Mouse (Mus musculus): ENCODE data around the gene Clic1. TPM values are rescaled to one million over a fixed set of nuclear protein-coding genes. Genes with fewer than 3 reads are reported as not detected.
"Not testable (repeated sequence)": the region's sequence is repeated elsewhere in the genome, so short reads cannot be mapped to it uniquely, and the experiment has no call there.

Clic1 gene
- polyA plus RNA-seq, 1 experiment = 509 TPM

DNA sequence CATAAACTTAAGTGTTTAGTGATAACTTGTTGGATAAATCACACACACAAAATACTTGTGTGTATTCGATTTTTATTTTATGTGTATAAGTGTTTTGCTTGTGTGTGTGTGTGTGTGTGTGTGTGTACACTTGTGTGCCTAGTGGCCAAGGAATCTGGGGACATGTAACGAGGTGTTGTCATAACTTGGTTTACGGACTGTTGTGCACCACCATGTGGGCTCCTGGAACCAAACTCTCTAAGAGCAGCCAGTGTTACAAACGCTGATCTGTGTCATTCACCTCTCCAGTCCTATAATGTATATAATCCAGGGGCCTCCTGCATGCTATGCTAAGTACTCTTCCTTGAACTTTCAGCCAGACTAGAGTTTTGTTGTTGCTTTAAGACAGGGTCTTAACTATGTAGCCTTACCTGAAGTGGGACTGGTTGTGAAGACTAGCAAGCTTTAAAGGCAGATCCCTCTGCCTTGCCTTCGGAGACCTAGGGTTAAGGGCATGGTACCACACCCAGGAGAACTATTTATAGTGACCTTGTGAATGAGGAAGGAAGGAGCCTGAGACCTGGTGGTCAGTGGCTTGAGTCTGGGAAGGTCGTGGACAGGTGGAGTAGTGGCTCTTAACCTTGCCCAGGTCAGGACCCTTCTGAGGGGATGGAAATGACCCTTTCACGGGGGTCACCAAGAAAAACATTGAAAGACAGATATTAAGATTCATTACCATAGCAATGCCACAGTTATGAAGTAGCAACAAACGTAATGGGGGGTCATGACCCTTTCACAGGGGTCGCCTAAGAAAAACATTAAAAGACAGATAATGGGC lies 46.5 kb upstream of the Clic1 start:
- TF ChIP-seq USF1 (IDR thresholded peaks at IDR 0.05; ENCODE audit: low read depth) (no peak), CTCF (IDR thresholded peaks at IDR 0.05; ENCODE audit: control insufficient read depth, insufficient read depth, insufficient read length) (no peak), MYOG (IDR thresholded peaks at IDR 0.05; ENCODE audit: control insufficient read depth, extremely low read depth, insufficient read length) (no peak), FOSL1 (IDR thresholded peaks at IDR 0.05; ENCODE audit: insufficient read depth, low read length, poor library complexity, severe bottlenecking) (no peak), MAX (IDR thresholded peaks at IDR 0.05) (no peak), MYOD1 (IDR thresholded peaks at IDR 0.05; ENCODE audit: control insufficient read depth, insufficient read length, low read depth) (no peak), CEBPB (IDR thresholded peaks at IDR 0.05; ENCODE audit: low read depth) (no peak)
- H3K27me3 ChIP-seq (ENCODE audit: control insufficient read depth, insufficient read depth, insufficient read length) = no peaks in the 10 kb centered on the region
- peak overlapping the region; percentile 83 for H3K4me3 ChIP-seq (ENCODE audit: insufficient read depth, poor library complexity, severe bottlenecking)
- H3K79me3 ChIP-seq (ENCODE audit: low read depth) = peaks cover 76% of the 10 kb centered on the region
- peak overlapping the region; percentile 46 for H3ac ChIP-seq (ENCODE audit: control insufficient read depth, insufficient read length, low read depth)
- H3K36me3 ChIP-seq (ENCODE audit: control insufficient read depth, insufficient read depth) = peaks cover 51% of the 10 kb centered on the region
- peaks cover 91% of the 10 kb centered on the region for H3K79me2 ChIP-seq (ENCODE audit: control insufficient read depth, insufficient read depth)

DNA sequence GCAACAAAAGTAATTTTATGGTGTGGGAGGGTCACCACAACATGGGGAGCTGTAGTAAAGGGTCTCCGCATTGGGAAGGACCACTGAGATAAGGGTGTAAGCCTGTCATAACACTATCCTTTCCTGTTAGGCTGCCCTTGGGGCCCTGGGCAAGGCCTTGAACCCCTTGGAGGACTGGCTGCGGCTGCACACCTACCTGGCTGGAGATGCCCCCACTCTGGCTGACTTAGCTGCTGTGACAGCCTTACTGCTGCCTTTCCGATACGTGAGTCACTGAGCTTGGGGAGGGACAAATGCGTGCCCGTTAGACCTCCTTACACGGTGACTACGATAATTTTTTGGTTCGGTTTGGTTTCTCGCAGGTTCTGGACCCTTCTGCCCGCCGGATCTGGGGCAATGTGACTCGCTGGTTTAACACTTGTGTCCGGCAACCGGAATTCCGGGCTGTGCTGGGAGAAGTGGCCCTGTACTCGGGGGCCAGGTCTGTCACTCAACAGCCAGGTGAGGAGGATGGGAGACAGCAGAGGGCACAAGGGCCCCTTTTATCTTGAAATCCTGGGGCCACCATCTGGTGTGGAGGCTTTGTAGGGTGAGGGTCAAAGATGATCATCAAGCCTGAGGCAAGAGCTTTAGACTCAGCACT lies 45.6 kb upstream of the Clic1 start:
- Histone ChIP-seq H3K36me3 (ENCODE audit: control insufficient read depth, insufficient read depth) (peaks cover 51% of the 10 kb centered on the region), H3K79me2 (ENCODE audit: control insufficient read depth, insufficient read depth) (peaks cover 91% of the 10 kb centered on the region), H3K79me3 (ENCODE audit: low read depth) (peaks cover 70% of the 10 kb centered on the region), H3K27me3 (ENCODE audit: control insufficient read depth, insufficient read depth, insufficient read length) (no peaks in the 10 kb centered on the region), H3ac (ENCODE audit: control insufficient read depth, insufficient read length, low read depth) (no peak overlapping the region), H3K4me3 (ENCODE audit: insufficient read depth, poor library complexity, severe bottlenecking) (no peak overlapping the region)
- TF ChIP-seq MYOG (IDR thresholded peaks at IDR 0.05; ENCODE audit: control insufficient read depth, extremely low read depth, insufficient read length) (no peak), CTCF (IDR thresholded peaks at IDR 0.05; ENCODE audit: control insufficient read depth, insufficient read depth, insufficient read length) (no peak), USF1 (IDR thresholded peaks at IDR 0.05; ENCODE audit: low read depth) (no peak)

DNA sequence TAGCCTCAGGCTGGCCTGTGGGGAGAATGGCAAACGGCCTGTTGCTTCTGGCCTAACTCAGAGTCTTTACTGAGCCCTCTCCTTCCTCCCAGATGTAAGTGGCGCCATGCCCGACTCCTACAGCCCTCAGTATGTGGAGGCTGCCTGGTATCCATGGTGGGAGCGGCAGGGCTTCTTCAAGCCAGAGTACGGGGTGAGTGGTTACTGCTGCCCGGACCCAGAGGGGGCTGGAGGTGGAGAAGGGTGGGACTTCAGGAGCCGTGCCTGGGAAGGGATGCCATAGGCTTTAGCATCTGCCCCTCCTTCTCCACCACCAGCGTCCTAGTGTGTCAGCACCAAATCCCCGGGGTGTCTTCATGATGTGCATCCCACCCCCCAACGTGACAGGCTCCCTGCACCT lies 44.6 kb upstream of the Clic1 start:
- Histone ChIP-seq H3K4me3 (ENCODE audit: insufficient read depth, poor library complexity, severe bottlenecking) (no peak overlapping the region), H3ac (ENCODE audit: control insufficient read depth, insufficient read length, low read depth) (no peak overlapping the region), H3K79me3 (ENCODE audit: low read depth) (peaks cover 62% of the 10 kb centered on the region), H3K36me3 (ENCODE audit: control insufficient read depth, insufficient read depth) (peaks cover 60% of the 10 kb centered on the region), H3K27me3 (ENCODE audit: control insufficient read depth, insufficient read depth, insufficient read length) (no peaks in the 10 kb centered on the region), H3K79me2 (ENCODE audit: control insufficient read depth, insufficient read depth) (peaks cover 90% of the 10 kb centered on the region)
- TF ChIP-seq CEBPB (IDR thresholded peaks at IDR 0.05; ENCODE audit: low read depth) = no peak
- no peak for TF ChIP-seq USF1 (IDR thresholded peaks at IDR 0.05; ENCODE audit: low read depth)

DNA sequence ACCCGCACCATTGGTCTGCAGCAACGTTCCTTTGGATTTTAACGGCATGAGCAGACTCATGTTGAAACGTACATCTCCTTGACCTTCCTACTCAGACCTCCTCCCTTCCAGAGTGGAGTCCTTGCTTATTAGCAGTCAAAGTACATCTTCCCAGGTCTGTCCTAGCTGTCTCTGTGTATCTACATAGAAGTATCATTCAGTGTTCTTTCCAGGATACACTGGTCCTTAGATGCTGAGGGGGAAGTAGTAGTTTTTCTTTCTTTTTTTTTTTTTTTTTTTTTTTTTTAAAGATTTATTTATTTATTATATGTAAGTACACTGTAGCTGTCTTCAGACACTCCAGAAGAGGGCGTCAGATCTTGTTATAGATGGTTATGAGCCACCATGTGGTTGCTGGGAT lies 43.9 kb upstream of the Clic1 start:
- H3ac ChIP-seq (ENCODE audit: control insufficient read depth, insufficient read length, low read depth); H3K27me3 ChIP-seq (ENCODE audit: control insufficient read depth, insufficient read depth, insufficient read length); H3K4me3 ChIP-seq (ENCODE audit: insufficient read depth, poor library complexity, severe bottlenecking): not testable (repeated sequence)
- Histone ChIP-seq H3K79me2 (ENCODE audit: control insufficient read depth, insufficient read depth) (peaks cover 90% of the 10 kb centered on the region), H3K79me3 (ENCODE audit: low read depth) (peaks cover 63% of the 10 kb centered on the region), H3K36me3 (ENCODE audit: control insufficient read depth, insufficient read depth) (peaks cover 68% of the 10 kb centered on the region)

DNA sequence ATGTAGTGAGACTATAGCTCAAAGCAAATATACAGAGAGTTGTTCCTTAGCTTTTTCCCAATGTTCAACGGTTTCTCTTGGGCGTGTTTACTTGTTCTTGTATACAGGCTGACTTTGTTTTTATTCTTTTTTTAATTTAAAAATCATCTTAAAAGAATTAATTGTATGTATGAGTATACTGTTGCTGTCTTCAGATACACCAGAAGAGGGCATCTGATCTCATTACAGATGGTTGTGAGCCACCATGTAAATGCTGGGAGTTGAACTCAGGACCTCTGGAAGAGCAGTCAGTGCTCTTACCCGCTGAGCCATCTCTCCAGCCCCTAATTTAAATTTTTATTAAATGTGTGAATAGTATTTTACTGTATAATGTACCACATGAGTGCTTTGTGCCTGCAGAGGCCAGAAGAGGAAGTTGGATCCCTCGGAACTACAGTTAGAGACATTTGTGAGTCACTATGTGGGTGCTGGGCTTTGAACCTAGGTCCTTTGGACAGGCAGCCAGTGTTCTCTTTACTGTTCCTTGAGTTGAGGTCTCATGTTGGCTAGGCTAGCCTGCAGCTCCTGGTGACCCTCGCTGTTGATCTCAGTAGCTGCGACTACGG lies 42.3 kb upstream of the Clic1 start:
- Histone ChIP-seq H3K79me2 (ENCODE audit: control insufficient read depth, insufficient read depth) (peaks cover 75% of the 10 kb centered on the region), H3ac (ENCODE audit: control insufficient read depth, insufficient read length, low read depth) (no peak overlapping the region), H3K27me3 (ENCODE audit: control insufficient read depth, insufficient read depth, insufficient read length) (no peaks in the 10 kb centered on the region), H3K79me3 (ENCODE audit: low read depth) (peaks cover 51% of the 10 kb centered on the region), H3K4me3 (ENCODE audit: insufficient read depth, poor library complexity, severe bottlenecking) (no peak overlapping the region), H3K36me3 (ENCODE audit: control insufficient read depth, insufficient read depth) (peaks cover 82% of the 10 kb centered on the region)
- no peak for TF ChIP-seq MYOG (IDR thresholded peaks at IDR 0.05; ENCODE audit: control insufficient read depth, extremely low read depth, insufficient read length)
- no peak for TF ChIP-seq USF1 (IDR thresholded peaks at IDR 0.05; ENCODE audit: low read depth)
- no peak for TF ChIP-seq MYOD1 (IDR thresholded peaks at IDR 0.05; ENCODE audit: control insufficient read depth, insufficient read length, low read depth)
- no peak for TF ChIP-seq FOSL1 (IDR thresholded peaks at IDR 0.05; ENCODE audit: insufficient read depth, low read length, poor library complexity, severe bottlenecking)

DNA sequence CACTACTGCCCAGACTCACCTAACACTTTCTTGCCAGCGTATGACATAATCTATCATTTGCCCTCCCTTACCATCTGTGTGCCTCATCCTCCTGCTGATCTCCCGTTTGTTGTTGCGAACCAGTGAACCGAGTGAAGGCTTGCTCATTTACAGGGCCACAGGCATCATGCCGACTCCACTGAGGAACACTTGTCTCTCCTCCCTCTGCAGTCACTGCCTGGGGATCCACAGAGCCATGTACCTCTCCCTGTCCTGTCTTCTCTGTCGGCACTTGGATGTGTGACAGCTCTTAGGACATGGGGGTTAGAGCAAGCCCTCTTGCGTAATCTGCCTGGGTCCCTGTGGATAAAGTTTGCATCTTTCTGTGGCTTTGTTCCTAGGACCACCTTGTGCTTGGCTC lies 40.2 kb upstream of the Clic1 start:
- Histone ChIP-seq H3K27me3 (ENCODE audit: control insufficient read depth, insufficient read depth, insufficient read length) (no peaks in the 10 kb centered on the region), H3K4me3 (ENCODE audit: insufficient read depth, poor library complexity, severe bottlenecking) (no peak overlapping the region), H3ac (ENCODE audit: control insufficient read depth, insufficient read length, low read depth) (no peak overlapping the region), H3K79me2 (ENCODE audit: control insufficient read depth, insufficient read depth) (peaks cover 54% of the 10 kb centered on the region), H3K36me3 (ENCODE audit: control insufficient read depth, insufficient read depth) (peaks cover 95% of the 10 kb centered on the region), H3K79me3 (ENCODE audit: low read depth) (peaks cover 32% of the 10 kb centered on the region)
- TF ChIP-seq USF1 (IDR thresholded peaks at IDR 0.05; ENCODE audit: low read depth) (no peak), CEBPB (IDR thresholded peaks at IDR 0.05; ENCODE audit: low read depth) (no peak), MAX (IDR thresholded peaks at IDR 0.05) (no peak), MYOD1 (IDR thresholded peaks at IDR 0.05; ENCODE audit: control insufficient read depth, insufficient read length, low read depth) (no peak), FOSL1 (IDR thresholded peaks at IDR 0.05; ENCODE audit: insufficient read depth, low read length, poor library complexity, severe bottlenecking) (no peak), MYOG (IDR thresholded peaks at IDR 0.05; ENCODE audit: control insufficient read depth, extremely low read depth, insufficient read length) (no peak), CTCF (IDR thresholded peaks at IDR 0.05; ENCODE audit: control insufficient read depth, insufficient read depth, insufficient read length) (no peak)

Data from C2C12 (cell line).